Mouse (Mus musculus): ENCODE results near the gene Col16a1.

The Col16a1 gene

DNA sequence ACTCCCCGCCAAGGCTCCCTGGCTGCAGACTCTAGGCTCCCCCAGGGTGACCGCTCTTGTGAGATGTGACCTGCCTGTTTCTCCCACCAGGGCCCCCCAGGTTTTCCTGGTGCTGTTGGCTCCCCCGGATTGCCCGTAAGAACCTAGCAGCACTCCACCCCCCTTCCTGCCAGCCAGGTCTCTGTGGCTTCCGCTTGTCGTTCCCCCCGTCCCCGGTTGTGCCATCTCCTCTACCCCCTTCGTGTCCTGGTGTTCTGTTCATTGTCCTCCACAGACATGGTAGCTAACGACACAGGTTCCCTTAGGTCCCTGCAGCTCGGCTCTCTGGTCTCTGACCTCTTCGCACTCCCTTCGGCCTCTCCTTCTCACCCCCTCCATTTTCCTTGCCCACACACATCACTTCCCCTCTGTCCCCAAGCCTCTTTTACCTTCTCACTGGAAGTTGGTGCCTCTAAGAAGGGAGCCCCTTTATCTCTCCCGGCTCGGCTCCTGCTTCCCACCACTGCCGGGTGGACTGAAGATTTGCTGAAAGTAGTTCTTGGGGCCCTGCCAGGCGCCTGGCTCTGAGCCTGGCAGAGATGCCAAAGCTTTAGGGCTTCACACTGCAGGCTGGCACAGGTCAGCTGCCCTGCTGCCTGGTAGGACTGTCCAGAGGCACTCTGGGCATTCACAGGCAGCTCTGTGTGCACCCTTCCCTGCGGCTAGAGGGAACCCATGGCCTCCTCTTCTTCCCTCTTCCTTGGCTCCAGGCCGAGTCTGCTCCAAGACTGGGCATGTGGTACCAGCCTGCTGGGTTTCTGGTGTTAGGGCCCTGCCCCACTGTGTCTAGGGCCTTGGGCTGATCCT lies 33.9 kb downstream of the Col16a1 start:
- intact Hi-C loops (cut with DNase I), result loop anchor here (10.0 kb wide), 2 partner anchors 307 to 377 kb away; no protein-coding TSS in a partner anchor

GRCm38 (mm10) chr4:130082211-130082610 lies 34.6 kb downstream of the Col16a1 start:
- intact Hi-C loops (cut with DNase I), result loop anchor here (10.0 kb wide), 2 partner anchors 307 to 377 kb away; no protein-coding TSS in a partner anchor

DNA sequence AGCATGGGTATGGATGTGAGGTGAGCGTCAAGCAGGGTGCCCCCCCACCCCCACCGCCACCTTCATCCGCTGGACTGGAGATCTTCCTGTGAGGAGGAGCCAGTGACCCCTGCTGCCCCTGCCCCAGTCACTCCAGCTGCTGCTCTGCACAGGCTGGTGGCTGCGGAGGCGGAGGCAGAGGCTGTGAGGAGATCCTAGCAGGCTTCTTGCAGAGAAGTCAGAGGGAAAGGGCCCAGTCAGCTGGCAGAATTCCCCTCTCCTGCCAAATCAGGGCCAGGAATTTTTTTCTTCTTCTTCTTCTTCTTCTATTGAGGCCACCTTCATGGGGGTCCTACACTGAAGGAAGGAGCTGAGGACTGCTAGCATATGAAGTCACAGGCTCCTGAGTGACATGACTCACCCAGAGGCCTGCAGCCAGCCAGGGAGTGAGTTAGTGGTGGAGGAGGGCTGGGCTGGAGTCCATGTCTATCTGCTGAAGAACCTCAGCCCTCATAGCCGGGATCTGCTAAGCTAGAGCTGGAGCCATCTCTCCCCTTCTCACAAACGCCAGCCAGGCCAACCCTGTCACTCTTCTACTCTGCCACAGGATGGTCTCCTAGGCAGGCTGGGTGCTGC lies 36.8 kb downstream of the Col16a1 start:
- intact Hi-C loops (cut with DNase I), result loop anchor here (10.0 kb wide), 2 partner anchors 310 to 380 kb away; no protein-coding TSS in a partner anchor

GRCm38 (mm10) chr4:130085246-130085820 lies 37.7 kb downstream of the Col16a1 start:
- intact Hi-C loops (cut with DNase I), result loop anchor here (10.0 kb wide), 2 partner anchors 311 to 381 kb away; no protein-coding TSS in a partner anchor

DNA sequence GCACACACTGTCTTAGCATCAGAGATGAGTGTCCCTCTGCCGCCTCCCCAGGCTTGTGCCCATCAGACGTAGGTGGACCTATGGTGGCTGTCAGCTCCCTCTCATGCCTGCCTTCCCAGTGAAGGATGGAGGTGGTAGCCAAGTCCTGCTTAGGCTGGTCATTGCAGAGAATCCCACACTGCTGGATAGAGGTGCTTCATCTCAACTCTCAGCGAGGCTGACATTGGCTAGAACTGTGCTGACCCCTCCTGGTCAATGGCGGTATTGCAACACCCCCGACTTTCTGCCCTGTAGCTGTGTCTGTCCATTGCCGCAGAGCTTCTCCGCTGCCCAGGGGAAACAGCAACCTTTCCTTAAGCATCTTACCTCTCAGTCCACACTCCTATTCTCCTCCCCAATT lies 39.7 kb downstream of the Col16a1 start:
- intact Hi-C loops (cut with DNase I), result loop anchor here (2.0 to 10.0 kb wide), 4 partner anchors 50 to 382 kb away; no protein-coding TSS in a partner anchor

- intact Hi-C loops (cut with DNase I), result no loop called here
Measured at GRCm38 (mm10) chr4:130095137-130095536, 47.5 kb downstream of the Col16a1 start.

- intact Hi-C loops (cut with DNase I), result no loop called here
Measured at GRCm38 (mm10) chr4:130101183-130101582, 53.5 kb downstream of the Col16a1 start.

- intact Hi-C loops (cut with DNase I), result no loop called here
Measured at GRCm38 (mm10) chr4:130102111-130102651, 54.5 kb downstream of the Col16a1 start, which contains the start of gene Pef1. TSS of gene Pef1 (plus strand) at chr4:130102558.

DNA sequence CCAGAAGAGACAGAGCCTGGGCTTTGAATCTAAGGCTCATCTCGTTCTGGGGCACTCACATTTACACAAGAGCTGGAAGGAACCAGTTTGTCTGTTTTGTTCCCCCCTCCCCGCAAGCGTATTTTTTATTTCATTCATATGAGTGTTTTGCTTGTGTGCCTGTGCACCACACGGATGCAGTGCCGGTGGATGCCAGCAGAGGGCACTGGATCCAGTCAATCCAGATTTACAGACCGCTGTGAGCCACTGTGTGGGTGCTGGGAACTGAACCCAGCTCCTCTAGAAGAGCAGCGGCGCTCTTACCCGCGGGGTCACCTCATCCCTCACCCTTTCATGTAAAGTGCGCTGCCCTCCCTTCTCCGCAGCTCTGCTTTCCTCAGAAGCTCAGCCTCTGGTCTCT lies 56.0 kb downstream of the Col16a1 start:
- intact Hi-C loops (cut with DNase I), result no loop called here

GRCm38 (mm10) chr4:130104584-130104983 lies 56.9 kb downstream of the Col16a1 start:
- intact Hi-C loops (cut with DNase I), result no loop called here

GRCm38 (mm10) chr4:130107065-130107443 lies 59.4 kb downstream of the Col16a1 start:
- intact Hi-C loops (cut with DNase I), result no loop called here

- intact Hi-C loops (cut with DNase I), result no loop called here
Measured at GRCm38 (mm10) chr4:130107444-130108131, 59.9 kb downstream of the Col16a1 start.

DNA sequence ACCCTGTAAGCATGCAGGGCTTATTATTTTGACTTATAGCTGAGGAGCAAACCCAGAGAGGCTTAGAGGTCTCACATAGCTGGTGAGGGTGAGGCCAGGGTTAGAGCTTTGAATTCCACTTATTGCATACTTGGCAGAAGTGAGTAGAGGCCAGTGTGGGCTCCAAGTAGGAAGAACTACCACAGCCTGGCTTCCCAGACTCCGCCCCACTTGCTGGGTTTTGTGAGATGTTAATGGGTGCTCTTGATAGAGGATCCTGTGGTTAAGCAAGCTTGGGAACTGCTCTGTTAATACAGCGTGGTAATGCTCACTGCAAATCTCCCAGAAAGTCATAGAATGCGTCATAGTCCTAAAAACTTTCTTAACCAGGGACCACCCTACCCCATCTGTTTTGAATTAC lies 61.3 kb downstream of the Col16a1 start:
- intact Hi-C loops (cut with DNase I), result no loop called here

DNA sequence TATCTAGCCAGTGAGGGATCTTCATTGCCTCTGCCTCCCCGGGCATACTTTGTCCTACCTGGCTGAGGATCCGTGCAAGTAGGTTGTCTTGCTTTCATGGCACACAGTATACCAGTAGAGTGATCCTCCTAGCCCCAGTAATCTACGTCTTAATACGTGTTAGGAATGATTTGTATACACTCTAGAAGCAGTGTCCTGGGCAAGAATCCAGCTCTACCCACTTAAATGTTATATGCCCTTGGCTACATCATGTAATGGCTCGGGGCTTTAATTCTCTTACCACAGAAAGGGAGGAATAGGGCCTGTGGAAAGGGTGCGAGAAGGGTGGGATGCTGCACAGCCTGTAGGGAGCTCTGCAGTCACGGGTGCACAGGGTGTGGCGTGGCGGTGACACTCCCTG lies 62.0 kb downstream of the Col16a1 start:
- intact Hi-C loops (cut with DNase I), result no loop called here

GRCm38 (mm10) chr4:130110091-130110490 lies 62.5 kb downstream of the Col16a1 start:
- intact Hi-C loops (cut with DNase I), result no loop called here

DNA sequence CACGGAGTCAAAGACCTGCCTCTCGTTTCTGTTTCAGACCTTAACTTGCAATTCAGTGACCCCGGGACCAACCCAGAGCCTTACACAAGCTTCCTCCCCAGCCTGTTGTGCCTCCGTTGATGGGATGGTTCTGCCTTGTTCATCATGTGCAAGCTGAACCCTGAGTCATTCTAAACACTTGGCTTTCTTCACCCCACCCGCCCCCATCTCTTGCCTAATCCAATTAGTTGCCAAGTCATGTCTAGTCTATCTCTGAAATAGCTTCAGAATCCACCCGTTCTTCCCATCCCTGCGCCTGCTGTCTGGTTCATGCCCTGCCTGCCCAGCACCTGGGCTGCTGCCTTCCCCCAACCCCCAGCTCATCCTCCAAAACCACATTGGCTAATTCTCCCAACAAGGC lies 64.7 kb downstream of the Col16a1 start:
- intact Hi-C loops (cut with DNase I), result no loop called here

- intact Hi-C loops (cut with DNase I), result no loop called here
Measured at GRCm38 (mm10) chr4:130112732-130113131, 65.1 kb downstream of the Col16a1 start.

DNA sequence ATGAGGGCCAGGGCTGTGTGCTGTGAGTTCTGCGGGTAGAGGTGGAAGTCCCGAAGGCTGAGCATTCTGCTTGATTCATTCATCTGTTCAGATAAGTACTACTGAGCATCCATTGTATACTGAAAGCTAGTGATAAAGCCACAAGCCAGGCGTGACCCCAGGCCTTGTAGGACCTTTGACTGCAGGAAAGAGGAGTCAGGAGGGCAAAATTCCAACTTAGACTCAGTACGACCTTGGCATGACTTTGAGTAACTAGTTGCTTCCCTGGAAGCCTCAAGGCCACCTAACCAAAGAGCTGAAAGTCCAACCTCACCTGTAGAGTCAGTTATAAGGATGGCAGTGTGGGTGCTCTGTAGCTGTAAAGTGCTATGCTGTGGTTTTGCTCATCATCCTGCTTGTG lies 73.1 kb downstream of the Col16a1 start:
- intact Hi-C loops (cut with DNase I), result no loop called here

DNA sequence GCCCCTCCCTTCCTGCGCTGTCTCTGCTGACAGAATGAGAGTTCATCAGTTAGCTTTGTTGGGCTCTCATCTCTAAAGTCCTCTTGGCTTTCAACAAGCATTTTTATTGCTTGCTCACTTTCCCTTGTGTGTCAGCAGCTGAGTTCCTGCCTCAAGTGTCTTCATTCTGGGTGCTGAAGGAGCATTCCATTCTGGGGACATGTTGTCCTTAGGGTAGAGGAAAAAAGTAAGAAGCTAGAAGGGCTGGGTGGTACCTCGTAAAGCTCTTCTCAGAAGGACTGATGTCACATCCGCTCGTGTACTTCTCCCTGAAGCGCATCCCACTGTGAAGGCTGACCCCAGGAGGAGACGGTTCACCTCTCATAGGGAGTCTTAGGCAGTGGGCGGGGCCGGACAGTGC lies 73.9 kb downstream of the Col16a1 start:
- intact Hi-C loops (cut with DNase I), result no loop called here

DNA sequence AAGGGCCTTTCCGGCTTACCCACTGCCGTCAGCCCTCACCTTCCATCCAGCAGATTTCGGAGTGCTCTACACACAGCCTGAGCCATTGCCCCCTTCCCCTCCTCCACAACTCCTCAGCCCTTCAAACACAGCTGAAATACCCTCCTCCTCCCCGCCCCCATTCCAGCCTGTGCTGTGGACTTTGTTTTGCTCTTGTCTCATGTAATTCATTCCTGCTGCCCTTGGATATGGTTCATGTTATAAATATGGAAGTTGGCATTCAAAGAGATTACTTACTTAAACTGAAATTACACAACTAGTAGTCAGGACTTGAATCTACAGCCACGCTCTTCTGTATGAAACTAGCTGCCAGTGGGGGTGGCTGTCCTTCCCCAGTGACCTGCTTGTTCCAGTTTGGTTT lies 75.4 kb downstream of the Col16a1 start:
- intact Hi-C loops (cut with DNase I), result no loop called here

- intact Hi-C loops (cut with DNase I), result no loop called here
Measured at GRCm38 (mm10) chr4:130124110-130124509, 76.5 kb downstream of the Col16a1 start.

Measured in adrenal gland (tissue).